ENCODE assay signal across 8 mouse cellular contexts in the genomic region with DNA sequence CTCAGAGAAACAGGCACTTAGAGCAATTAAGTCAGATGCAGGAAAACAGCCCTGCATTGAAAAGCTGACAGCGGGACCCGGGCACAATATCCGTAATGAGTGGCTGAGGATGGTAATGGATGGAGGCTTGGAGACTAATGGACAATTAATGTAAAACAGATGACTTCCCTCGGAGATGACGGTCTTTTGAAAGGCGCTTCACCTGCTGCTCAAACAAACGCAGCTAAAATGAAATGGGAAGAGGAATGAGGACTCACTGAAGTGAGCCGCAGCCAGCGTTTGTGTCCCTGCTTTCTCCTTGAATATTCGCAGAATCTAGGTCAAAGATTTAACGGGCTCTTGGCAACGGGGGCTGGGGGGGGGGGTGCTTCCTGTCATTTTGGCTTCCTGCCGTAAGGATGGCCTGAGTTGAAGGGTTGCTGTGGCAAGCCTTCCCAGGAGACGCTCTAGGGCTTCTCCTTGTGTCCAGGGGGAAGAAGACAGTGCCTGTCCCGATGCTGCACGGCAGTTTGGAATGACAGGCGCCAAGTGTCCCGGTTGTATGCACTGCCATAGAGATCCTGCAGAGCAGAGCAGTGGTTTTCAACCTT.
DNase-seq lines count a peak whose midpoint lies in the region; ATAC-seq and TF ChIP-seq lines count a peak whose summit lies in the region.

No protein-coding gene starts in this region.

- 12% methylated on average over 18 of the region's 18 CpGs for WGBS in kidney, adult 2 months
- WGBS in kidney, postnatal 0 days: 10% methylated on average over 18 of the region's 18 CpGs
- WGBS in midbrain, embryonic 13.5 days: 18% methylated on average over 18 of the region's 18 CpGs

- no peak for TF ChIP-seq CTCF in kidney, adult 2 months (conservative IDR thresholded peaks at IDR 0.05; ENCODE audit: insufficient read depth, insufficient read length, low read depth, low read length)
- no peak for TF ChIP-seq CTCF in kidney, postnatal 0 days (IDR thresholded peaks at IDR 0.05; ENCODE audit: low read depth)

- no peak for ATAC-seq in kidney, postnatal 0 days (replicated peaks; ENCODE audit: low FRiP score, low read depth)
- ATAC-seq in midbrain, embryonic 13.5 days: peak; percentile 82

- no peak overlapping the region for H3K27ac ChIP-seq in kidney, adult 2 months (ENCODE audit: insufficient read depth, low read depth, low read length)
- no peak overlapping the region for H3K27ac ChIP-seq in kidney, postnatal 0 days
- H3K27ac ChIP-seq in midbrain, embryonic 13.5 days: peak overlapping the region; percentile 79

- no peak for TF ChIP-seq POLR2A in kidney, adult 2 months (IDR thresholded peaks at IDR 0.05; ENCODE audit: low read depth, low read length)

- H3K27me3 ChIP-seq in kidney, adult 2 months (replicated peaks; ENCODE audit: control insufficient read depth, insufficient read depth, low read length): no peaks in the 10 kb centered on the region
- H3K27me3 ChIP-seq in kidney, postnatal 0 days (ENCODE audit: insufficient read depth, low read length): no peaks in the 10 kb centered on the region
- H3K27me3 ChIP-seq in midbrain, embryonic 13.5 days: no peaks in the 10 kb centered on the region

- peaks cover 2% of the 10 kb centered on the region; the same call in 1 of the 2 replicates for H3K4me1 ChIP-seq in kidney, adult 2 months (ENCODE audit: control insufficient read depth, insufficient read depth, low read length)
- H3K4me1 ChIP-seq in kidney, postnatal 0 days (replicated peaks; ENCODE audit: insufficient read depth, low read length): peaks cover 5% of the 10 kb centered on the region
- peaks cover 19% of the 10 kb centered on the region for H3K4me1 ChIP-seq in midbrain, embryonic 13.5 days (replicated peaks)

- H3K9ac ChIP-seq in kidney, postnatal 0 days (ENCODE audit: low read depth, low read length): no peak overlapping the region
- peak overlapping the region; percentile 36 for H3K9ac ChIP-seq in midbrain, embryonic 13.5 days (replicated peaks)

- no peaks in the 10 kb centered on the region for H3K9me3 ChIP-seq in kidney, postnatal 0 days (replicated peaks; ENCODE audit: low read length)
- H3K9me3 ChIP-seq in midbrain, embryonic 13.5 days: no peaks in the 10 kb centered on the region

- H3K4me2 ChIP-seq in kidney, postnatal 0 days (ENCODE audit: low read length): peak overlapping the region; percentile 50
- H3K4me2 ChIP-seq in midbrain, embryonic 13.5 days (replicated peaks): peak overlapping the region; percentile 51

- DNase-seq in kidney, adult 2 months: peak; percentile 15
- DNase-seq in kidney, adult 8-10 months: no peak
- DNase-seq in cerebellum, adult 9-10 months: peak; percentile 34
- DNase-seq in frontal cortex, postnatal 10 days (ENCODE audit: low spot score in 2 of 2): peak; percentile 13 to 32
- DNase-seq in kidney, postnatal 0 days (ENCODE audit: low spot score): peak; percentile 18
- DNase-seq in gastrocnemius, postnatal 36 days: no peak
- no peak for DNase-seq in gastrocnemius, adult 18-20 months (ENCODE audit: low spot score)

- intact Hi-C loops in gastrocnemius, postnatal 36 days (cut with DNase I): no loop called here

- H3K4me3 ChIP-seq in kidney, adult 2 months (ENCODE audit: insufficient read depth, low read depth, low read length): no peak overlapping the region; the same call in 1 of the 2 replicates
- peak overlapping the region; percentile 21 for H3K4me3 ChIP-seq in kidney, postnatal 0 days (replicated peaks; ENCODE audit: low read depth, low read length)
- peak overlapping the region; percentile 30 for H3K4me3 ChIP-seq in midbrain, embryonic 13.5 days (replicated peaks)

- H3K36me3 ChIP-seq in kidney, adult 2 months (ENCODE audit: control insufficient read depth, insufficient read depth, low read length): no peaks in the 10 kb centered on the region
- H3K36me3 ChIP-seq in kidney, postnatal 0 days (ENCODE audit: insufficient read depth, low read length): no peaks in the 10 kb centered on the region
- H3K36me3 ChIP-seq in midbrain, embryonic 13.5 days: no peaks in the 10 kb centered on the region

Comparison
In these comparisons a context has a peak if more than half of its experiments do, and no peak if none do; other contexts are left out.
1. DNase-seq: peak in kidney, adult 2 months (single experiment), cerebellum, adult 9-10 months (single experiment), frontal cortex, postnatal 10 days (2 of 2) and kidney, postnatal 0 days (single experiment); none in kidney, adult 8-10 months (0 of 2), gastrocnemius, postnatal 36 days (0 of 2) and gastrocnemius, adult 18-20 months (single experiment).